Mouse (Mus musculus) thymus, adult 2 months (tissue): ENCODE measurements around the gene Pmis2.

Experiments used
- CTCF ChIP-seq: fragments of 200-500 bp; IDR thresholded peaks from 2 replicates; pipeline ENCODE4 v1.5.1; 2012; ENCODE audit warnings: mild to moderate bottlenecking, control low read depth, low read length, moderate library complexity, borderline replicate concordance; ENCODE audit not compliant: control insufficient read depth, poor library complexity, insufficient read depth; ENCODE audit errors: extremely low read depth
- POLR2A ChIP-seq: fragments of 200-500 bp; IDR thresholded peaks from 2 replicates; pipeline ENCODE4 v1.6.1; 2012; ENCODE audit warnings: mild to moderate bottlenecking, low read length, control low read depth, moderate library complexity; ENCODE audit not compliant: control insufficient read depth, poor library complexity, insufficient read depth; ENCODE audit errors: extremely low read depth

DNA sequence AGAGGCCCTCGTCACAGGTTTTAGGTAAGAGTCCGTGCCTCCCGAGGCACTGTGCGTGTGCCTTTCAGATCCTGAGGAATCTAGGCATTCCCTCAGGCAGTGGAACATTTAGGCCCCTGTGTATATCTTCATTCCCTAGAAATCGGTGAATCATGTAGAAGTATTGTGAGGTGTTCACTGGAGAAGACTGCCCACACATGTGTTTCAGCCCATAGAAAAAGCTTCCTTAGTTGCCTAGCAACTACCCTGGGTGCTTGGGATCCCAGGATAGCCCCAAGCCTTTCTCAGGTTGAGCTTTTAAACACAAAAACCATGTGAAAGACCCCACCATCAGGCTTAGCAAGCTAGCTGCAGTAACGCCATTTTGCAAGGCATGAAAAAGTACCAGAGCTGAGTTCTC lies 16.9 kb upstream of the Pmis2 start:
- no peak for TF ChIP-seq CTCF
- TF ChIP-seq POLR2A: no peak
